Mouse (Mus musculus) layer of hippocampus, adult 18-20 months (tissue): ENCODE results near the gene Habp4. TPM values are rescaled to one million over a fixed set of nuclear protein-coding genes. Genes with fewer than 3 reads are reported as not detected.

Source experiments
- DNase-seq, 2 experiments: peaks; one replicate each; pipeline ENCODE4 v3.0.0; 2022; ENCODE audit warnings: low spot score in 2 of 2
- long read RNA-seq: library from polyadenylated mRNA; stranded (forward); transcript quantifications from one replicate; pipeline ENCODE4 v2.0.0, GENCODE M21; 2021
- total RNA-seq, 2 experiments: library from RNA; stranded (reverse); gene quantifications; 2 replicates each; pipeline ENCODE4 v1.2.3; 2021

Gene Habp4
- 100 to 1,000 TPM; 154 to 158 TPM for total RNA-seq
- long read RNA-seq, full-length matches to known transcripts = 587 of 615 reads
- long read RNA-seq, partial matches to known transcripts = 6 of 615 reads
- long read RNA-seq, other reads (novel, unspliced or antisense) = 22 of 615 reads

- peak; percentile 98 to 99 for DNase-seq
Observed at GRCm38 (mm10) chr13:64161548-64161915, at the start of gene Habp4. Gene Habp4, plus strand, starts transcription at chr13:64161824.

GRCm38 (mm10) chr13:64117442-64117841 lies 44.2 kb upstream of the Habp4 start:
- DNase-seq = no peak

GRCm38 (mm10) chr13:64120760-64121159 lies 40.9 kb upstream of the Habp4 start:
- no peak for DNase-seq

GRCm38 (mm10) chr13:64123491-64124188 lies 38.0 kb upstream of the Habp4 start:
- no peak for DNase-seq

GRCm38 (mm10) chr13:64124886-64125285 lies 36.7 kb upstream of the Habp4 start:
- no peak for DNase-seq

- DNase-seq = no peak
Observed at GRCm38 (mm10) chr13:64126316-64126715, 35.3 kb upstream of the Habp4 start.

- DNase-seq = no peak
Observed at GRCm38 (mm10) chr13:64128858-64129615, 32.6 kb upstream of the Habp4 start, which contains the start of gene Slc35d2. Gene Slc35d2, minus strand, starts transcription at chr13:64129368.

- DNase-seq = peak in 1 of 2 experiments; percentile 52
Observed at GRCm38 (mm10) chr13:64129616-64130375, 31.8 kb upstream of the Habp4 start.

- no peak for DNase-seq
Observed at GRCm38 (mm10) chr13:64150121-64150520, 11.5 kb upstream of the Habp4 start.

GRCm38 (mm10) chr13:64152241-64152669 lies 9.4 kb upstream of the Habp4 start:
- peak; percentile 46 to 52 for DNase-seq

- no peak for DNase-seq
Observed at GRCm38 (mm10) chr13:64152671-64153082, 8.9 kb upstream of the Habp4 start.

GRCm38 (mm10) chr13:64153083-64153682 lies 8.4 kb upstream of the Habp4 start, which contains the start of gene Zfp367:
Gene Zfp367, minus strand, starts transcription at chr13:64153202.
- DNase-seq = peak; percentile 94 to 97

GRCm38 (mm10) chr13:64153751-64154267 lies 7.8 kb upstream of the Habp4 start:
- peak in 1 of 2 experiments; percentile 15 for DNase-seq

GRCm38 (mm10) chr13:64154651-64155050 lies 7.0 kb upstream of the Habp4 start:
- DNase-seq = no peak

- DNase-seq = no peak
Observed at GRCm38 (mm10) chr13:64155171-64155571, 6.5 kb upstream of the Habp4 start.

GRCm38 (mm10) chr13:64156966-64157365 lies 4.7 kb upstream of the Habp4 start:
- no peak for DNase-seq

- DNase-seq = no peak
Observed at GRCm38 (mm10) chr13:64161916-64162611, 440 bp downstream of the Habp4 start.

GRCm38 (mm10) chr13:64162626-64163025 lies 1.0 kb downstream of the Habp4 start:
- DNase-seq = peak in 1 of 2 experiments; percentile 21

- DNase-seq = peak in 1 of 2 experiments; percentile 11
Observed at GRCm38 (mm10) chr13:64163147-64163715, 1.6 kb downstream of the Habp4 start.

GRCm38 (mm10) chr13:64169746-64170145 lies 8.1 kb downstream of the Habp4 start:
- no peak for DNase-seq
